Mouse (Mus musculus): ENCODE results near the gene Cdc123. TPM values are rescaled to one million over a fixed set of nuclear protein-coding genes. Genes with fewer than 3 reads are reported as not detected.

Gene Cdc123
- total and polyA plus RNA-seq, 2 experiments from 2014 or later, result 110 to 237 TPM

- H3K9me3 ChIP-seq (ENCODE audit: low read length), result no peaks in the 10 kb centered on the region
- H3K27me3 ChIP-seq (ENCODE audit: insufficient read depth, low read length), result no peaks in the 10 kb centered on the region
- H3K4me2 ChIP-seq (ENCODE audit: low read depth, low read length), result no peak overlapping the region
- peaks cover 15% of the 10 kb centered on the region; the same call in 1 of the 2 replicates for H3K36me3 ChIP-seq (ENCODE audit: insufficient read depth, low read length)
- no peaks in the 10 kb centered on the region for H3K4me1 ChIP-seq (ENCODE audit: insufficient read depth, low read length)
- H3K27ac ChIP-seq, result no peak overlapping the region
- no peak for ATAC-seq
- no peak overlapping the region for H3K9ac ChIP-seq (replicated peaks; ENCODE audit: low read length)
- no peak for DNase-seq (ENCODE audit: low spot score)
- WGBS, result 94% methylated on average over 7 of the region's 7 CpGs
- no peak overlapping the region for H3K4me3 ChIP-seq (ENCODE audit: low read length)
- no peak for TF ChIP-seq CTCF (IDR thresholded peaks at IDR 0.05; ENCODE audit: low read depth)
Observed at GRCm38 (mm10) chr2:5805228-5805627, 39.7 kb downstream of the Cdc123 start.

- ATAC-seq, result no peak
- WGBS, result 89% methylated on average over 6 of the region's 6 CpGs
Observed at GRCm38 (mm10) chr2:5804440-5805045, 40.4 kb downstream of the Cdc123 start.

GRCm38 (mm10) chr2:5801927-5802590 is 42.9 kb downstream of the Cdc123 start:
- no peaks in the 10 kb centered on the region for H3K9me3 ChIP-seq (ENCODE audit: low read length)
- no peak for TF ChIP-seq CTCF (IDR thresholded peaks at IDR 0.05; ENCODE audit: low read depth)
- no peak overlapping the region for H3K4me3 ChIP-seq (ENCODE audit: low read length)
- 95% methylated on average over 10 of the region's 10 CpGs for WGBS
- no peak overlapping the region for H3K9ac ChIP-seq (replicated peaks; ENCODE audit: low read length)
- no peak overlapping the region for H3K27ac ChIP-seq
- H3K27me3 ChIP-seq (ENCODE audit: insufficient read depth, low read length), result no peaks in the 10 kb centered on the region
- H3K4me2 ChIP-seq (ENCODE audit: low read depth, low read length), result no peak overlapping the region
- ATAC-seq (no peak), DNase-seq (ENCODE audit: low spot score) (no peak)
- no peaks in the 10 kb centered on the region for H3K4me1 ChIP-seq (ENCODE audit: insufficient read depth, low read length)
- H3K36me3 ChIP-seq (ENCODE audit: insufficient read depth, low read length), result peaks cover 20% of the 10 kb centered on the region; the same call in 1 of the 2 replicates

More at GRCm38 (mm10) chr2:5804440-5805045, 40.4 kb downstream of the Cdc123 start:
- no peaks in the 10 kb centered on the region for H3K4me1 ChIP-seq (ENCODE audit: insufficient read depth, low read length)
- H3K4me3 ChIP-seq (ENCODE audit: low read length), result no peak overlapping the region
- H3K4me2 ChIP-seq (ENCODE audit: low read depth, low read length), result no peak overlapping the region
- TF ChIP-seq CTCF (IDR thresholded peaks at IDR 0.05; ENCODE audit: low read depth), result no peak
- peaks cover 12% of the 10 kb centered on the region; the same call in 1 of the 2 replicates for H3K36me3 ChIP-seq (ENCODE audit: insufficient read depth, low read length)
- H3K27ac ChIP-seq, result no peak overlapping the region
- no peak for DNase-seq (ENCODE audit: low spot score)
- H3K9ac ChIP-seq (replicated peaks; ENCODE audit: low read length), result no peak overlapping the region
- H3K27me3 ChIP-seq (ENCODE audit: insufficient read depth, low read length), result no peaks in the 10 kb centered on the region
- no peaks in the 10 kb centered on the region for H3K9me3 ChIP-seq (ENCODE audit: low read length)

- Histone ChIP-seq H3K9ac (replicated peaks; ENCODE audit: low read length) (no peak overlapping the region), H3K36me3 (ENCODE audit: insufficient read depth, low read length) (peaks cover 26% of the 10 kb centered on the region), H3K27ac (no peak overlapping the region), H3K4me1 (ENCODE audit: insufficient read depth, low read length) (no peaks in the 10 kb centered on the region), H3K27me3 (ENCODE audit: insufficient read depth, low read length) (no peaks in the 10 kb centered on the region), H3K9me3 (ENCODE audit: low read length) (no peaks in the 10 kb centered on the region), H3K4me3 (ENCODE audit: low read length) (no peak overlapping the region), H3K4me2 (ENCODE audit: low read depth, low read length) (no peak overlapping the region)
- no peak for DNase-seq (ENCODE audit: low spot score)
- no peak for ATAC-seq
- TF ChIP-seq CTCF (IDR thresholded peaks at IDR 0.05; ENCODE audit: low read depth), result no peak
- 90% methylated on average over 9 of the region's 9 CpGs for WGBS
Observed at GRCm38 (mm10) chr2:5801182-5801640, 43.8 kb downstream of the Cdc123 start.

- DNase-seq (ENCODE audit: low spot score) (no peak), ATAC-seq (no peak)
- peaks cover 32% of the 10 kb centered on the region for H3K36me3 ChIP-seq (ENCODE audit: insufficient read depth, low read length)
- no peaks in the 10 kb centered on the region for H3K9me3 ChIP-seq (ENCODE audit: low read length)
- no peaks in the 10 kb centered on the region for H3K27me3 ChIP-seq (ENCODE audit: insufficient read depth, low read length)
- H3K9ac ChIP-seq (replicated peaks; ENCODE audit: low read length), result no peak overlapping the region
- H3K4me1 ChIP-seq (ENCODE audit: insufficient read depth, low read length), result no peaks in the 10 kb centered on the region
- H3K4me3 ChIP-seq (ENCODE audit: low read length), result no peak overlapping the region
- TF ChIP-seq CTCF (IDR thresholded peaks at IDR 0.05; ENCODE audit: low read depth), result no peak
- H3K27ac ChIP-seq, result no peak overlapping the region
- no peak overlapping the region for H3K4me2 ChIP-seq (ENCODE audit: low read depth, low read length)
- 89% methylated on average over 11 of the region's 11 CpGs for WGBS
Observed at GRCm38 (mm10) chr2:5797816-5798672, 46.9 kb downstream of the Cdc123 start.

GRCm38 (mm10) chr2:5793771-5794170 is 51.2 kb downstream of the Cdc123 start:
- TF ChIP-seq CTCF (IDR thresholded peaks at IDR 0.05; ENCODE audit: low read depth), result no peak
- Histone ChIP-seq H3K27me3 (ENCODE audit: insufficient read depth, low read length) (no peaks in the 10 kb centered on the region), H3K9ac (replicated peaks; ENCODE audit: low read length) (no peak overlapping the region), H3K36me3 (ENCODE audit: insufficient read depth, low read length) (peaks cover 24% of the 10 kb centered on the region), H3K4me1 (ENCODE audit: insufficient read depth, low read length) (no peaks in the 10 kb centered on the region), H3K4me2 (ENCODE audit: low read depth, low read length) (no peak overlapping the region), H3K4me3 (ENCODE audit: low read length) (no peak overlapping the region), H3K9me3 (ENCODE audit: low read length) (no peaks in the 10 kb centered on the region), H3K27ac (no peak overlapping the region)
- no peak for ATAC-seq
- 94% methylated on average over 10 of the region's 10 CpGs for WGBS
- DNase-seq (ENCODE audit: low spot score), result no peak
